Mouse (Mus musculus): Measurements from ENCODE around the gene Ankdd1b. TPM values are rescaled to one million over a fixed set of nuclear protein-coding genes. Genes with fewer than 3 reads are reported as not detected.

Ankdd1b gene
- 0.13 TPM in 1 of 2 replicates, not detected in the other for polyA plus RNA-seq (2015; fragmentation: Nextera tagmentation; extraction: Ambion mirVana)

DNA sequence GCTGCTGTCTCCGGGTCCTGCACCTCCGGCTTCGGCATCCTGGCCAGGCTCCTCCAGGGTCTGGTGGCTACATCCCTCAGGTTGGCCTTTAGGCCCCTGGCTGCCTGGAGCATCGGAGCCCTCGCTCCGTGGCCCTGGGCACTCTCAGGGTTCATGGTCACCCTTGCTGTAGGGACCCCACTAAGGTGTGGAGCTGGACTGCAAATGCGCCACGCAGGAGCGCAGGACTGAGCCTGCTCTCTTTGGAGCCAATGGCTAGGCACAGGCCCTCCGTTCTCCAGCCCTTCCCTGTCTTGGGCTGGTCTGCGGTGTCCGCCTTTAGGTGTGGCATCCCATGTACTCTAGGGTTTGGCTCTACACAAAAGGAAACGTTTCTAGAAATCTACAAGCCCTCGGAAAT, at the start of gene Ankdd1b:
TSS of gene Ankdd1b (minus strand) at position 242 of the 400 bp plus-strand sequence.
- no peak; the same call in 1 of the 2 replicates for ATAC-seq (ENCODE audit: low read depth)
- H3K27ac ChIP-seq (ENCODE audit: low read length), result peak within 1 kb of the TSS; percentile 74

DNA sequence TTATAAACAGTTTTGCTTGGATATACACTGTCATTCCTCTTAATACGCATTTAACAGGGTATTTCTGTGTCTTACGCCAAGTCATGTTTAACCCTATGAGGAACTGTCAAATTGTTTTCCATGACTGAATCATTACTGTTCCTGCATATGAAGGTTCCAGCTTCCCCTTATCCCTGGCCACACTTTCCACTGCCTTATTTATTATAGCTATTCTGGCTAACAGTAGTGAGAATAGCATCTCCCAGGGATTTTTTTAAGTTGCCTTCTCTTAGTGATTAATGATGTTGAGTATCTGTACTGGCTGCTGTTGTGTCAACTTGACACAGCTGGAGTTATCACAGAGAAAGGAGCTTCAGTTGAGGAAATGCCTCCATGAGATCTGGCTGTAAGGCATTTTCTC, 46.3 kb upstream of the Ankdd1b start:
- 56% methylated on average over 2 of the region's 2 CpGs for WGBS

More for the DNA sequence above, at the start of gene Ankdd1b:
- H3K9me3 ChIP-seq (ENCODE audit: control insufficient read depth, low read length), result no peaks in the 10 kb centered on the region
- H3K4me1 ChIP-seq (replicated peaks; ENCODE audit: control insufficient read depth, insufficient read depth, low read length), result no peaks in the 10 kb centered on the region; the same call in 1 of the 2 replicates
- H3K9ac ChIP-seq (ENCODE audit: low read length), result no peak within 1 kb of the TSS
- WGBS, result 77% methylated on average over 14 of the region's 14 CpGs
- H3K4me3 ChIP-seq (ENCODE audit: low read length), result no peak within 1 kb of the TSS
- no peaks in the 10 kb centered on the region for H3K36me3 ChIP-seq (ENCODE audit: control insufficient read depth, insufficient read depth, low read length)
- H3K27me3 ChIP-seq (ENCODE audit: control insufficient read depth, insufficient read depth, low read depth, low read length), result no peaks in the 10 kb centered on the region
- no peak within 1 kb of the TSS for H3K4me2 ChIP-seq (ENCODE audit: low read depth, low read length)

GRCm38 (mm10) chr13:96516249-96516648, 45.3 kb upstream of the Ankdd1b start:
- ATAC-seq (ENCODE audit: low read depth), result no peak
- Histone ChIP-seq H3K9me3 (ENCODE audit: control insufficient read depth, low read length) (no peaks in the 10 kb centered on the region), H3K36me3 (ENCODE audit: control insufficient read depth, insufficient read depth, low read length) (no peaks in the 10 kb centered on the region), H3K4me1 (replicated peaks; ENCODE audit: control insufficient read depth, insufficient read depth, low read length) (peaks cover 10% of the 10 kb centered on the region), H3K4me2 (ENCODE audit: low read depth, low read length) (no peak overlapping the region), H3K9ac (ENCODE audit: low read length) (no peak overlapping the region), H3K27ac (ENCODE audit: low read length) (no peak overlapping the region), H3K4me3 (ENCODE audit: low read length) (no peak overlapping the region), H3K27me3 (ENCODE audit: control insufficient read depth, insufficient read depth, low read depth, low read length) (no peaks in the 10 kb centered on the region)
- 92% methylated on average over 9 of the region's 9 CpGs for WGBS

More for the DNA sequence above, 46.3 kb upstream of the Ankdd1b start:
- no peaks in the 10 kb centered on the region for H3K36me3 ChIP-seq (ENCODE audit: control insufficient read depth, insufficient read depth, low read length)
- no peak overlapping the region for H3K27ac ChIP-seq (ENCODE audit: low read length)
- no peaks in the 10 kb centered on the region for H3K9me3 ChIP-seq (ENCODE audit: control insufficient read depth, low read length)
- H3K4me2 ChIP-seq (ENCODE audit: low read depth, low read length), result no peak overlapping the region
- no peaks in the 10 kb centered on the region for H3K27me3 ChIP-seq (ENCODE audit: control insufficient read depth, insufficient read depth, low read depth, low read length)
- peak; percentile 53 for ATAC-seq (ENCODE audit: low read depth)
- no peak overlapping the region for H3K9ac ChIP-seq (ENCODE audit: low read length)
- no peak overlapping the region for H3K4me3 ChIP-seq (ENCODE audit: low read length)
- peaks cover 3% of the 10 kb centered on the region; the same call in 1 of the 2 replicates for H3K4me1 ChIP-seq (replicated peaks; ENCODE audit: control insufficient read depth, insufficient read depth, low read length)

DNA sequence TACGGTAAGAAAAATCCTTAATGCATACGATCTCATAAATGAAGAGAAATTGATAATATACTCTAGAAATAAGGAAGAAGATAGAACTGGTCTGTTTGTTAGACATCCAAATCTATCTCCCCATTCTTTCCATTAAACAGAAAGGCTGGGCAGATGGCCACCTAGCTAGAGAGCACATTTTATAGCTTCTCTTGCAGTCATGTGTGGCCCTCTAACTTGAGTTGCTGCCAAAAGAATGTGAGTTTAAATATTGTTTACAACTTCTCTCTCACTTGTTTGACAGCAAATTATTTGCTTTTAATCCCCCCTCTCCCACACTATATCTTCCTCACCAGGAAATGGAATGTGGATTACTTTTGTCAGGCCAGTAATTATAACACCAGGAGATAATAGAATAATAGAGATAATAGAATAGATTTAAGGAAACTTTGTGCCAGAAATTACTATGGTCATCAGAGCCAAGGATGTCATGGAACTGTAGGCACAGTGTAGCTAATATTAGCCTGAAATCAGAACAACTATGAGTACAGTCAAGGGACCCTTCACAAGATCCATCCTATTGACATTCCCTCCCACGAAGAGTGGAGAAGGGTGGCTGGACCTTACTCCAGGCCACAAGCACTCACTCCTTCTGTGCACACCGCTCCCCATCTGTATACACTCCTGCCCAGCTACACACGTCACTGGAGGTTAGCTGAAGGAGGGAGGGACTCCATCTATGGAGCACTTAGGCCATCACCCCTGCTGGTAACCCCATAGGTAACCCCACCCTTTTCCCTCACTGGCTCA, 43.4 kb upstream of the Ankdd1b start:
- 0 out of 2 replicates have a peak overlapping the region, but pooled peaks have one; percentile 13 for H3K27ac ChIP-seq (ENCODE audit: low read length)
- peak; percentile 72 for ATAC-seq (ENCODE audit: low read depth)
- H3K4me1 ChIP-seq (replicated peaks; ENCODE audit: control insufficient read depth, insufficient read depth, low read length), result peaks cover 10% of the 10 kb centered on the region
- 53% methylated on average over 5 of the region's 5 CpGs for WGBS
- H3K27me3 ChIP-seq (ENCODE audit: control insufficient read depth, insufficient read depth, low read depth, low read length), result no peaks in the 10 kb centered on the region
- H3K9ac ChIP-seq (ENCODE audit: low read length), result no peak overlapping the region
- H3K4me3 ChIP-seq (ENCODE audit: low read length), result no peak overlapping the region
- H3K4me2 ChIP-seq (ENCODE audit: low read depth, low read length), result no peak overlapping the region
- no peaks in the 10 kb centered on the region for H3K9me3 ChIP-seq (ENCODE audit: control insufficient read depth, low read length)
- H3K36me3 ChIP-seq (ENCODE audit: control insufficient read depth, insufficient read depth, low read length), result no peaks in the 10 kb centered on the region

- no peak overlapping the region for H3K4me2 ChIP-seq (ENCODE audit: low read depth, low read length)
- H3K36me3 ChIP-seq (ENCODE audit: control insufficient read depth, insufficient read depth, low read length), result no peaks in the 10 kb centered on the region
- no peak overlapping the region for H3K9ac ChIP-seq (ENCODE audit: low read length)
- no peaks in the 10 kb centered on the region for H3K9me3 ChIP-seq (ENCODE audit: control insufficient read depth, low read length)
- H3K4me1 ChIP-seq (replicated peaks; ENCODE audit: control insufficient read depth, insufficient read depth, low read length), result peaks cover 10% of the 10 kb centered on the region
- WGBS, result 38% methylated on average over 5 of the region's 5 CpGs
- ATAC-seq (ENCODE audit: low read depth), result no peak
- no peak overlapping the region for H3K27ac ChIP-seq (ENCODE audit: low read length)
- no peaks in the 10 kb centered on the region for H3K27me3 ChIP-seq (ENCODE audit: control insufficient read depth, insufficient read depth, low read depth, low read length)
- no peak overlapping the region for H3K4me3 ChIP-seq (ENCODE audit: low read length)
Observed at GRCm38 (mm10) chr13:96511893-96512292, 40.9 kb upstream of the Ankdd1b start.

GRCm38 (mm10) chr13:96511262-96511661, 40.3 kb upstream of the Ankdd1b start:
- ATAC-seq (ENCODE audit: low read depth), result no peak
- Histone ChIP-seq H3K9me3 (ENCODE audit: control insufficient read depth, low read length) (no peaks in the 10 kb centered on the region), H3K36me3 (ENCODE audit: control insufficient read depth, insufficient read depth, low read length) (no peaks in the 10 kb centered on the region), H3K27me3 (ENCODE audit: control insufficient read depth, insufficient read depth, low read depth, low read length) (no peaks in the 10 kb centered on the region), H3K4me3 (ENCODE audit: low read length) (no peak overlapping the region), H3K4me1 (replicated peaks; ENCODE audit: control insufficient read depth, insufficient read depth, low read length) (peaks cover 10% of the 10 kb centered on the region), H3K4me2 (ENCODE audit: low read depth, low read length) (no peak overlapping the region), H3K9ac (ENCODE audit: low read length) (no peak overlapping the region), H3K27ac (ENCODE audit: low read length) (no peak overlapping the region)
- WGBS, result 66% methylated on average over 1 of the region's 1 CpGs

DNA sequence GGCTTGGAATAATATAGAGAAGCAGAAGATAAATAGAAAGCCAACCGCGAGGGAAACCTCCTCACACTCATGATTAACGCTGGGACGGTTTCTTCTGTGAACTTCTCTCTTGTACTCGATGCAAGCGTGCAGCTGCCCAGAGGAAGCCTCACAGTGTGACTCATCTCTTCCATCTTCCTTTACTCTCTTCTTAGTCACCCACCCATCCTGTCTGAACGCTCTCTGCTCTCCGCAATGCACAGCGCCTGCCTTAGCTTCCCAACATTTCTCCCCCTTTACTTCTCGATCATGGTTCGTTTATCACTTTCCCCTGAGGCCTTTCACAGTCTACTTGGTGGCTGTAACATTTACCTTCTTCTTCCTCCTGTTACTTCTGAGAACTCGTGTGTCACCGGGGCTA, 39.6 kb upstream of the Ankdd1b start:
- H3K27ac ChIP-seq (ENCODE audit: low read length), result no peak overlapping the region
- 0 out of 2 replicates have a peak, but pooled peaks have one; percentile 37 for ATAC-seq (ENCODE audit: low read depth)

DNA sequence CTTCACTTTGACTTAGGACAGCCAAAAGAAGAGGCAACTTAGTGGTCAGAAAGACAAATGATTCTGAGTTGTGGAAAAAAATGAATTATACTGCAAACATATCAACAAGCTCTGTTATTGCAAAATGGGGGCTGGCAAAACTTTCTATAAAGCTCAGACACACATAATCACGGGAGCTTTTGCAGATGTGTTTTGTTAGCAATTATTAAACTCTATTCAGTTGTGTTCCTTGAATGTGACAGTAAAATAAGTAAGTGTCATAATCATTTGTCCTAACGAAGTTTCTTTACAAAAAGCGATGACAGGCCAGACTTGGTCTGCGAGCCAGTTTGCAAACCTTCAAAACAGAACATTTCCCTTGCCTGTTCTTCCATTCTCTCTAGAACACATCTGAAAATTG, 36.5 kb upstream of the Ankdd1b start:
- H3K4me3 ChIP-seq (ENCODE audit: low read length), result no peak overlapping the region

More for the DNA sequence above, 39.6 kb upstream of the Ankdd1b start:
- H3K4me3 ChIP-seq (ENCODE audit: low read length), result no peak overlapping the region
- no peaks in the 10 kb centered on the region for H3K9me3 ChIP-seq (ENCODE audit: control insufficient read depth, low read length)
- H3K4me1 ChIP-seq (replicated peaks; ENCODE audit: control insufficient read depth, insufficient read depth, low read length), result peaks cover 10% of the 10 kb centered on the region
- no peaks in the 10 kb centered on the region for H3K27me3 ChIP-seq (ENCODE audit: control insufficient read depth, insufficient read depth, low read depth, low read length)
- no peak overlapping the region for H3K9ac ChIP-seq (ENCODE audit: low read length)
- no peaks in the 10 kb centered on the region for H3K36me3 ChIP-seq (ENCODE audit: control insufficient read depth, insufficient read depth, low read length)
- no peak overlapping the region for H3K4me2 ChIP-seq (ENCODE audit: low read depth, low read length)
- WGBS, result 75% methylated on average over 13 of the region's 13 CpGs

DNA sequence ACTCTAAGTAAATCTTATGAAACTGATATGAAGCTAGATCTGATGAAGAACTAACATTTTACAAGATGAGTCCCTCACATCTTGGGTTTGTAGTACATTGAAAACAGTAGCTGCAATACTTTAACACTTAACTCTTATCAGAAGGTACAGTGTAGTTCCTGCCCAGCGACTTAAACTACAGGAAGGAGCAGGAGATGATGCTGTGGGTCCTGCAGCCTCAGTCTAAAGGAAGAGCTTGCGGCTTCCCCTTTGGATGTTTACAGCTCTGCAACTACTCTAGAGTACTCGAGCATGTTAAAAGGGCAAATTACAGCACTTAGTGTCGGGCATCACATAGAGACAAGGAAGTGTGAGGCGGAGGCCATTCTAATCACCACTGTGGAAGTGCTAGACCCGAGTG, 35.3 kb upstream of the Ankdd1b start:
- 54% methylated on average over 6 of the region's 6 CpGs for WGBS

More for the DNA sequence above, 36.5 kb upstream of the Ankdd1b start:
- WGBS, result 60% methylated on average over 4 of the region's 4 CpGs
- Histone ChIP-seq H3K27ac (ENCODE audit: low read length) (no peak overlapping the region), H3K4me1 (replicated peaks; ENCODE audit: control insufficient read depth, insufficient read depth, low read length) (peaks cover 6% of the 10 kb centered on the region), H3K27me3 (ENCODE audit: control insufficient read depth, insufficient read depth, low read depth, low read length) (no peaks in the 10 kb centered on the region), H3K9ac (ENCODE audit: low read length) (no peak overlapping the region), H3K4me2 (ENCODE audit: low read depth, low read length) (no peak overlapping the region), H3K9me3 (ENCODE audit: control insufficient read depth, low read length) (no peaks in the 10 kb centered on the region), H3K36me3 (ENCODE audit: control insufficient read depth, insufficient read depth, low read length) (no peaks in the 10 kb centered on the region)
- peak; percentile 61 for ATAC-seq (ENCODE audit: low read depth)

More for the DNA sequence above, 35.3 kb upstream of the Ankdd1b start:
- Histone ChIP-seq H3K9ac (ENCODE audit: low read length) (no peak overlapping the region), H3K4me3 (ENCODE audit: low read length) (no peak overlapping the region), H3K4me1 (replicated peaks; ENCODE audit: control insufficient read depth, insufficient read depth, low read length) (no peaks in the 10 kb centered on the region; the same call in 1 of the 2 replicates), H3K27me3 (ENCODE audit: control insufficient read depth, insufficient read depth, low read depth, low read length) (no peaks in the 10 kb centered on the region), H3K36me3 (ENCODE audit: control insufficient read depth, insufficient read depth, low read length) (no peaks in the 10 kb centered on the region), H3K4me2 (ENCODE audit: low read depth, low read length) (no peak overlapping the region), H3K9me3 (ENCODE audit: control insufficient read depth, low read length) (no peaks in the 10 kb centered on the region), H3K27ac (ENCODE audit: low read length) (no peak overlapping the region)
- ATAC-seq (ENCODE audit: low read depth), result no peak

All from lung, embryonic 16.5 days (tissue).